Mouse (Mus musculus): ENCODE results near the gene Eif5b. TPM values are rescaled to one million over a fixed set of nuclear protein-coding genes. Genes with fewer than 3 reads are reported as not detected.

Gene Eif5b
- polyA plus RNA-seq, 1 experiment from 2014 or later = 30.6 TPM

GRCm38 (mm10) chr1:38071326-38071725, 73.5 kb downstream of the Eif5b start:
- H3K36me3 ChIP-seq (replicated peaks) = peaks cover 92% of the 10 kb centered on the region

DNA sequence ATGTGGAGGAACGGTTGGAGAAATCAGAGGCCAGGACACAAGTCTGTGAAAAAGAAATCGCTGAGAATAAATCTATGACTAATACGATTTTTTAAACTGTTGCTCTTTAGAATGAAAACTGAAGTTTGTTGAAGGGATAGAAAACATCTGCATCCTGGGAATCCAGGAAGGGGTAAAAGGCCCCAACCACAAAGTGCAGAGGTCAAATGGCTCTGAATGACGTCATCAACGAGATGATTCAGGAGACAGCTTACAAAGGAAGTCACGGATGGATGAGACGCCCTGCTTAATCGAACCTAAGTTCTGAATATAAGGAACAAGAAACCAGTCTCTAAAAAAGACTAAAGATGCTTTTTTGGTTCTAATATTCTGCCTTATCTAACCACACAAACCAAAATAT, 83.5 kb downstream of the Eif5b start:
- Histone ChIP-seq H3K36me3 (replicated peaks) (peaks cover 82% of the 10 kb centered on the region), H3K27ac (replicated peaks) (no peak overlapping the region), H3K4me1 (no peaks in the 10 kb centered on the region), H3K4me3 (no peak overlapping the region), H3K27me3 (replicated peaks; ENCODE audit: low read depth, poor library complexity, severe bottlenecking) (no peaks in the 10 kb centered on the region), H3K9me3 (no peaks in the 10 kb centered on the region)
- WGBS = 75% methylated on average over 8 of the region's 8 CpGs
- DNase-seq (ENCODE audit: low spot score) = no peak

More at GRCm38 (mm10) chr1:38071326-38071725, 73.5 kb downstream of the Eif5b start:
- Histone ChIP-seq H3K4me3 (no peak overlapping the region), H3K9me3 (no peaks in the 10 kb centered on the region), H3K27me3 (replicated peaks; ENCODE audit: low read depth, poor library complexity, severe bottlenecking) (no peaks in the 10 kb centered on the region), H3K27ac (replicated peaks) (no peak overlapping the region), H3K4me1 (no peaks in the 10 kb centered on the region)
- WGBS = 92% methylated on average over 8 of the region's 8 CpGs
- no peak for DNase-seq (ENCODE audit: low spot score)

- H3K36me3 ChIP-seq (replicated peaks) = peaks cover 56% of the 10 kb centered on the region
- 86% methylated on average over 1 of the region's 1 CpGs for WGBS
Measured at GRCm38 (mm10) chr1:38103214-38103613, 105.4 kb downstream of the Eif5b start.

GRCm38 (mm10) chr1:38103813-38104212, 106.0 kb downstream of the Eif5b start:
- Histone ChIP-seq H3K27ac (replicated peaks) (no peak overlapping the region), H3K36me3 (replicated peaks) (peaks cover 50% of the 10 kb centered on the region), H3K4me3 (no peak overlapping the region), H3K27me3 (replicated peaks; ENCODE audit: low read depth, poor library complexity, severe bottlenecking) (no peaks in the 10 kb centered on the region), H3K4me1 (no peaks in the 10 kb centered on the region), H3K9me3 (no peaks in the 10 kb centered on the region)
- WGBS = 64% methylated on average over 3 of the region's 3 CpGs
- DNase-seq (ENCODE audit: low spot score) = no peak

More at GRCm38 (mm10) chr1:38103214-38103613, 105.4 kb downstream of the Eif5b start:
- H3K27me3 ChIP-seq (replicated peaks; ENCODE audit: low read depth, poor library complexity, severe bottlenecking) = no peaks in the 10 kb centered on the region
- H3K9me3 ChIP-seq = no peaks in the 10 kb centered on the region
- H3K4me3 ChIP-seq = no peak overlapping the region
- no peak overlapping the region for H3K27ac ChIP-seq (replicated peaks)
- no peak for DNase-seq (ENCODE audit: low spot score)
- H3K4me1 ChIP-seq = no peaks in the 10 kb centered on the region

Other genes starting within 250 kb of the Eif5b start
- 6.6 and 7.5 TPM in 2 replicates for gene Tsga10, start 131.6 kb upstream of the Eif5b start, polyA plus RNA-seq (2016; fragmentation: Nextera tagmentation; extraction: Ambion mirVana)
- 7.9 and 8.9 TPM in 2 replicates for gene Lipt1, start 126.3 kb upstream of the Eif5b start, polyA plus RNA-seq (2016; fragmentation: Nextera tagmentation; extraction: Ambion mirVana)
- gene Mitd1, start 107.6 kb upstream of the Eif5b start, polyA plus RNA-seq (2016; fragmentation: Nextera tagmentation; extraction: Ambion mirVana) = 23.9 and 28.1 TPM in 2 replicates
- gene Mrpl30, start 107.5 kb upstream of the Eif5b start, polyA plus RNA-seq (2016; fragmentation: Nextera tagmentation; extraction: Ambion mirVana) = 246 and 254 TPM in 2 replicates
- gene Lyg2, start 81.5 kb upstream of the Eif5b start, polyA plus RNA-seq (2016; fragmentation: Nextera tagmentation; extraction: Ambion mirVana) = not detected in 2 replicates
- not detected in 2 replicates for gene Lyg1, start 40.3 kb upstream of the Eif5b start, polyA plus RNA-seq (2016; fragmentation: Nextera tagmentation; extraction: Ambion mirVana)
- gene Txndc9, start 117 bp upstream of the Eif5b start, polyA plus RNA-seq (2016; fragmentation: Nextera tagmentation; extraction: Ambion mirVana) = 144 and 150 TPM in 2 replicates
- gene Rev1, start 131.8 kb downstream of the Eif5b start, polyA plus RNA-seq (2016; fragmentation: Nextera tagmentation; extraction: Ambion mirVana) = 34.5 and 39.3 TPM in 2 replicates

All from embryonic facial prominence, embryonic 10.5 days (tissue).